Mouse (Mus musculus) myocyte (in vitro differentiated cells): ENCODE measurements around the gene Aff3.

Experiments used
- CEBPB ChIP-seq: IDR thresholded peaks from 2 replicates; pipeline ENCODE4 v1.6.1; 2011; ENCODE audit warnings: mild to moderate bottlenecking, moderate library complexity; ENCODE audit not compliant: poor library complexity, insufficient read depth, severe bottlenecking
- E2F4 ChIP-seq: IDR thresholded peaks from one replicate; pipeline ENCODE4 v1.6.1; 2011; ENCODE audit warnings: mild to moderate bottlenecking, control low read depth, moderate library complexity; ENCODE audit not compliant: insufficient read depth
- MAX ChIP-seq: IDR thresholded peaks from one replicate; pipeline ENCODE4 v1.6.1; 2011; ENCODE audit warnings: low read depth, mild to moderate bottlenecking, control low read depth
- MYOD1 ChIP-seq, 3 experiments: IDR thresholded peaks; one replicate each; pipeline ENCODE4 v1.6.1; 2011; ENCODE audit warnings: control low read depth in 2 of 3, low read depth in 2 of 3, mild to moderate bottlenecking in 2 of 3, moderate library complexity in 1 of 3; ENCODE audit not compliant: insufficient read length in 2 of 3, control insufficient read depth in 1 of 3
- POLR2A ChIP-seq: IDR thresholded peaks from one replicate; pipeline ENCODE4 v1.6.1; 2011; ENCODE audit warnings: low read depth, mild to moderate bottlenecking, control low read depth, moderate library complexity; ENCODE audit not compliant: insufficient read length
- POLR2AphosphoS2 ChIP-seq: IDR thresholded peaks from one replicate; pipeline ENCODE4 v1.6.1; 2011; ENCODE audit warnings: low read depth, control low read depth; ENCODE audit not compliant: insufficient read length
- SRF ChIP-seq: IDR thresholded peaks from one replicate; pipeline ENCODE4 v1.6.1; 2011; ENCODE audit warnings: low read depth; ENCODE audit not compliant: control insufficient read depth, insufficient read length
- TCF12 ChIP-seq: IDR thresholded peaks from one replicate; pipeline ENCODE4 v1.6.1; 2011; ENCODE audit warnings: mild to moderate bottlenecking, control low read depth; ENCODE audit not compliant: poor library complexity, insufficient read depth, severe bottlenecking
- TCF3 ChIP-seq: IDR thresholded peaks from one replicate; pipeline ENCODE4 v1.6.1; 2011; ENCODE audit warnings: low read depth, control low read depth; ENCODE audit not compliant: insufficient read length
- USF1 ChIP-seq: IDR thresholded peaks from one replicate; pipeline ENCODE4 v1.6.1; 2011; ENCODE audit warnings: low read depth, mild to moderate bottlenecking, control low read depth, moderate library complexity

- TF ChIP-seq E2F4 (no peak), MAX (no peak), TCF12 (no peak), USF1 (no peak), POLR2A (no peak), SRF (no peak), TCF3 (no peak), POLR2AphosphoS2 (no peak), MYOD1 (IDR thresholded peaks at IDR 0.05; ENCODE audit: control insufficient read depth in 1 of 3, insufficient read length in 2 of 3, low read depth in 2 of 3) (no peak), CEBPB (no peak)
Measured at GRCm38 (mm10) chr1:38254426-38254825, 410.3 kb downstream of the Aff3 start.
